Mouse (Mus musculus) erythroblast, adult 5-6 weeks (primary cell): ENCODE results near the gene Map4k1. TPM values are rescaled to one million over a fixed set of nuclear protein-coding genes. Genes with fewer than 3 reads are reported as not detected.

Experiments
- ATAC-seq: replicated peaks from 2 replicates; pipeline ENCODE4 v1.8.0; 2016; ENCODE audit warnings: moderate number of reproducible peaks, mild to moderate bottlenecking, moderate TSS enrichment, inconsistent platforms; ENCODE audit not compliant: poor library complexity, low FRiP score, severe bottlenecking
- total RNA-seq, 2 experiments: library from RNA; stranded (forward) in 1 of 2; stranded (reverse) in 1 of 2; fragments of 150-400 nt in 1 of 2; fragments of 200-764, 138-1000 nt in 1 of 2; gene quantifications; 2 replicates each; pipeline versions ENCODE4 v1.2.3 to v1.2.4; 2015 to 2017; ENCODE audit warnings: low replicate concordance in 2 of 2

Map4k1 gene
- 5.6 and 6.7 TPM in 2 replicates for total RNA-seq (2015; ENCODE audit: low replicate concordance)
- total RNA-seq (2017; ENCODE audit: low replicate concordance): 11.3 and 11.8 TPM in 2 replicates

DNA sequence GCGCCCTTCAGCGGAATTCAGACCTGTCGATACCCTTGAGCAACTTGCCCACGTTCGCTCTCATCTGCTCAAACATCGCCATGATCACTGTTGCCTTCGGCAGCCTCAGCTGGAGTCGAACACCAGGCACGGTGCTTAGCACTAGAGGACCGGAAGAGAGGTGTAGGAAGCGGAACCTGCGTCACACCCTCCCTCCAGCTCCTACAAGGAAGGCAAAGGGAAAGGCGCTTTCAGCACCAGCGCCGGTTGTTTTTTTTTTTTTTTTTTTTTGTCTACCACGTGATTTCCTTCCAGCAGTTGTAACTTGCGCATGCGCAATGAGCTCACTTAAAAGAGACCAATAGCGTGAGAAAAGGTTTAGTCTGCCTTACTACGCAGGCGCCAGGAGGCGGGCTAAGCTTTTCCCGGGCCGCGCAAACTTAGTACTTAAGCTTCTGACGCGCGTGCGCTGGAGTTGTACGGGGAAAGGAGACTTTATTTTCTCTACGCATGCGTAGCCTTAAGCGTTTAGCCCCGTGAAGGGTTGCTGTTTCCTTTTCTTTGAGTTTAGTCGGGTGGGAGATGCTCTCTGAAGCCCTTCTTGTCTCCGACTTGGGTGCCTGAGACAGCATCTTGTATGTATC lies at the start of gene Map4k1, which contains the start of gene Eif3k:
Gene Map4k1 (plus strand): TSS at position 400 of the 623 bp plus-strand sequence.
Gene Eif3k (minus strand): TSS at position 214 of the 623 bp plus-strand sequence.
- ATAC-seq: peak; percentile 89

DNA sequence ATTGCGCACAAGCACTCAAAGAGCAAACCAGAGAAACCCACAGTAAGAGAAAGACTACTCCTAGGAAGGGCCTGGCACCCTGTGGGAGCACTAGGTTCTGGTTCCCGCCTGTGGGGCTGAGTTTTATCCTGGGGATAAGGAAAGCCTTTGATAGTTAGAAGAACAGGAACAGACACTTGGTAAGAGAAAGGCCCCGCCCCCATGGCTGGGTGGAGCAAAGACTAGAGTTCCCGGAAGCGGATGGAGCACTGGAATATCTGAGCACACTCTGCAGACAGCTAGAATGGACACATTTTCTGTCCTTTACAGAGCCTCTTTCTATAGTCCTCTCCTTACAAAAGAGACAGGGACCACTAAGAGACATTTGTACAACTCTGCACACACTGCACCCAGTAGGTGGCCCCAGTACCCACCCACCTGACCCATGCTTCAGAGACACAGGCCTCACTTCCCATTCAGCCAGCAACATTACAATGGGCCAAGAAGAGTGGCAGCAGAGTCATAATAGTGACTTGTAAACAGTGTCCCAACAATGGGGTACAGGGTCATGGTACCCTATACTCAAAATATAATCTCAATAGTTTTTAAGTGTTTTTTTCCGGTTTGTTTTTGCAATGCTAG lies 49.3 kb upstream of the Map4k1 start:
- ATAC-seq: no peak

DNA sequence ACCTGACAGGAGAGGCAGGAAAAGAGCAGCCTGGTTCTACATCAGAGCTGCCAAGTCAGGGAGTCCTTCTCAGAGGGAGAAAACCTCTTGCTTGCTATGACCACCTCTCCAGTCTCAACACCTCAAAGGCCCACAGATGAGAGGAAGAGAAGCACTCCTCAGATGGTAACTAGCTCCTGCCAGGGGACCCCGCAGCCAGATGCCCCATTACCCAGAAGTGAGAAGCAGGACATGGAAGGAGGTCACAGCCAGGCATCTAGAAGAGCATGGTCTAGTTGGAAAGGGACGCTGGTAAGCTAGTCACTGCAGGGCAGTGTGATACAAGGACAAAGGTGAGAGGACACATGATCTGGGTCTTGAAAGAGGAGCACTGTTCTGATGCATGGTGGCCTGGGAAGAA lies 48.0 kb upstream of the Map4k1 start:
- no peak for ATAC-seq

DNA sequence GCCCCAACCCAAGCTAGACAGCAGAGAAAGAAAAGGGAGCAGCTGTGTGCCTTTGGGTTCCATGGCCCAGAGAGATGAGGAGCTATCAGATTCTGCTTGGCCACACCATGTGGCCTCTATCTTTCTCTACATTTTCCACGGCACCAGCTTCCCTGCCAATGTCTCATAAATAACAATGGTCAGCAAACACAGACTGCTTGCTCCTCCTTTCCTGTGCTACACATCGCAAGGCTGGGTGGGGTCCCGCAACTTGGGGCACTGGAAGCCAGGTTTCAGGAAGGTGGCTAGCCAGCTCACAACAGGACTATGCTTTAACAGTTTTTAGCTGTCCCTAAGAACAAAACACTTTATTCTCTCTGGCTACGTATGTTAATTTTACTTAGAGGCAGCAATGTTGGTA lies 45.1 kb upstream of the Map4k1 start:
- ATAC-seq: no peak

DNA sequence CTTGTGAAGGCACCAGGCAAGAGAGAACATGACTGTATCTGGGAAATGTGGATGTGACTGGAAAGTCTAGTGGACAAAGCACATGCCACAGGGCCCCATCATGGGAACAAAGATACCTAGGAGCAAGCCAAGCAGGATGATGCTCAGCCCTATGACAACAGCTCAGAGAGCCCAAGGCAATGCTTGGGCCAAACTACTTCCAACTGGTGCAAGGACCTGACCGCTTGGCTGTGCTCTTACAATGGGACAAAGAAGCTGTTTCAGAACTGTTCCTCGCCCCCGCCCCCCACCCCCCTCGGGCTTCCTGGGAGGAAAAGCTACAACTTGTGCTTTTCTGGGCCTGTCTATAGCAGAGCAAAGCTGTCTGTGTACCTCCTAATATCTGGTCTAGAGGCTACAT lies 43.2 kb upstream of the Map4k1 start:
- ATAC-seq: no peak

DNA sequence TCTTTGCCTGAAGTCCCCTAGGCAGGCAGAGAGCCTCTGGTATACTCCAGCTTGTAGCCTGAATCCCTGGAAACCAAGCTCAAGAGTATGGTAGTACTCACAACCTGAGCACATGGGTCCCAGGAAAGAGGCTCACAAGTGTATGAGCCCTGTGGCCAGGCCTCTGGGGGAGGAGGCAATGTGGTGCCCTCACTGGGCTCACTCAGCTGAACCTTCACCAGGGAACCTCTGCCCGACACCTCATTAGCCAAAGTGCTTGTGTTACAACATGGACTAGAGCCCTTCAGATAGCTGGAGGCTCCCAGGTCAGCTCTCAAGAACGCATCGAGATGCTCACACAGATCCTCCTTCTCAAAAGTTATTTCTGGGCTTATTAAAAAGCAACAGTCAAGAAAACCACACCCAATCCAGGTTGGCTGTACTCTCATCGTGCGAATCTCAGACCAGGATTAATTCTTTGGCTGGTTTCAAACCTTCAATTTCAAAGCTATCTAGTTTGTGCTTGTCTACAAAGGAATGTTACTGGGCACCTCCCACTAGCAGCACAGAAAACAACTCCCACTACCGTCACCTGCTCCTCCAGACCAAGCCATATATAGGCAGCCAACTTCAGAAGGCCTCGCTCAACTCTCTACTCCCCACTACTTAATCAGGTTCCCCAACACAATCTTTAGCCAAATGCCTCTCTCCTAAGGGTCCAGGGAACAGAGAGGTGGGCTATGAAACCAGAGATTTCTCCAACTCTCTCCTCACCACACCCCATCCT lies 42.2 kb upstream of the Map4k1 start:
- no peak for ATAC-seq

DNA sequence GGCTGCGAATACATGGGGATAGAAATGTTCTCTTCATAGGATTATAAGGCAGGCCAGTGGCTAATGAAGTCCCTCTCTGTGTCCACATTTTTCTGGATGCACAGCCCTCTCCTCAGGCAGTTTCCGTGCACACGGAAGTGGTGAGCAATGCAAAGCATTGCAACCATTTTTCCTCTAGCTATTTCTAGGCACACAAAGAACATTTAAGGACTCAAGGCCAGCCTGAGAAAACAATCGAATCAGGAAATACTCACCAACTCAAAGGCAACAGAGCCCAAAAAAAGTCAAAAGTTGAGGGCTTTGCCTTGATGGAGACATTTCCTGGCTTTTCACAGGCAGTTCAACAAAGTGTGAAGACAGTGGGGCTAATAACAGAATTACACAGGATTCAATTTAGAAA lies 40.7 kb upstream of the Map4k1 start:
- ATAC-seq: no peak

DNA sequence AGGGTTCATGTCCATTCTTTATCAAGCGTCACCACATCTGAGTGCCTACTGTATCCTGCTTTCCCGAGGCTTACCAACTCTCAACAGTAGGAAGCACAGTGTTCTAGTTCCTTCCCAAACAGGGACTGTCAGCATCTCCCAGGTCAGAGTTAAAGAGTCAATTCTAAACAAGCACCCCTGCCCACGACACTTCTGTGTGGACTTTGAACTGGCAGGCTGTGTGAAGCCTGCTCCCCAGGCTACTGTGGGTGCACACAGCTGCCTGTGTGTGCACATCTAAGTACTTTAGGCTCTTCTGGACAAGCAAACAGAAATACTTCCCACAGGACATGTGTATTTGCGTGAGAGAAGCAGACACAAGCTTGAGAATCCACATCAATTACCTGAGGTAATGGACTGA lies 40.3 kb upstream of the Map4k1 start:
- ATAC-seq: no peak

DNA sequence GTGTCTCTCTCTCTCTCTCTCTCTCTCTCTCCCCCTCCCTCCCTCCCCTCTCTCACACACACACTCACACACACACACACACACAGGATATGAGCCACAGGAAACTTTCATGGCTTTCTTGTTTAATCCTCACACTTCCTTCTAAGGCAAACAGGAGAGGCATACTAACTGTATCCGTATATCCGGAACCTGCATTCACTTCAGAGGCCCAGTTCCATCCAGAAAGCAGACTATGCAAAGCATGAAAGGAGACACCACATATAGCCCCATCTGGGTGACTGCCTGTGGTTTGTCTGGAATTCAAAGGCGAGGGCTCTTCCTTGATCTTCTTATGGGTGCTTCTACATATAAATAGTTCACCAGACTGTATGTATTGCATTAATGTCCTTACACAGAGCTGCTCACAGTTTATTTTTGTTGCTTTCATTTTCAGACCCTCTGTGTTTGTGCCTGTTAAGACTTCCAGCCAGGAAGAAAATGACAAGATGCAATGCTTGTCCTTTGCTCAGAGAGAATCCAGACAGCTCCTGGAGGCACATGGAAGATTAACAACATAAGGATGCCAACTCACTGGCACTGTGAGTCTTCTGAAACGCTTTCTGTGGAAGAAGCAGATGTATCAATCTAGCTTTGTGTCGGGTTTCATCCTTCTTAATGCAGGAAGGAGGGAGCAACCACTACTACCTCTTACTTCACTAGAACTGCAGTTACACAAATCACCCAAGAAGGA lies 38.2 kb upstream of the Map4k1 start:
- ATAC-seq: no peak

DNA sequence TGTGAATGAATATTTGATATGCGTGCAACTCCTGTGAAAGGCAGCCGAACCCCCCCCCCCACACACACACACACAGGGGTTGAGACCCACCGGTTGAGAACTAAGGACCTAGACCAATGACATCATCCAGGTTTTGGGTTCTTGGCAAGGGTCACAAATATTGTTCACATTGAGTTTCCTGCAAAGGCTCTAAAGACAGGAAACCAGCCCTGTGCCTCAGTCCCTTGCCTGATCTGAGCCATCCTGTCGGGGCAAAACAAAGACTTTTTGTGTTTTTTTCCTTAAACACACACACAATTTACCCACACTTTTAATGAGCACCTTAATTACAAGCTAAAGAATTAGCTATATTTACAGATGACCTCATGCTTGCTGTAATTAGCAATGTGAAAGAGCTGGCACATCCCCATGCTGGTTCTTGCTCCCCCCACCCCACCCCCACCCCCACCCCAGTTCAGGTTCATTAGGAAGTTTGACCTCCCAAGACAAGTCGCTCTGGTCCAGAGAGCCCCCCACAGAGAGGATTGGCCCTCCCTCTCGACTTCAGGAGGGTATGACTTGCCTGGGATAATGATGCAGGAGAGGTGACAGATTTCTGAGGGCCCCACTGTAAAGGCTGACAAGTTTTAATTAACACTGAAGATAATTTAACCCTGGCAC lies 37.0 kb upstream of the Map4k1 start:
- no peak for ATAC-seq

DNA sequence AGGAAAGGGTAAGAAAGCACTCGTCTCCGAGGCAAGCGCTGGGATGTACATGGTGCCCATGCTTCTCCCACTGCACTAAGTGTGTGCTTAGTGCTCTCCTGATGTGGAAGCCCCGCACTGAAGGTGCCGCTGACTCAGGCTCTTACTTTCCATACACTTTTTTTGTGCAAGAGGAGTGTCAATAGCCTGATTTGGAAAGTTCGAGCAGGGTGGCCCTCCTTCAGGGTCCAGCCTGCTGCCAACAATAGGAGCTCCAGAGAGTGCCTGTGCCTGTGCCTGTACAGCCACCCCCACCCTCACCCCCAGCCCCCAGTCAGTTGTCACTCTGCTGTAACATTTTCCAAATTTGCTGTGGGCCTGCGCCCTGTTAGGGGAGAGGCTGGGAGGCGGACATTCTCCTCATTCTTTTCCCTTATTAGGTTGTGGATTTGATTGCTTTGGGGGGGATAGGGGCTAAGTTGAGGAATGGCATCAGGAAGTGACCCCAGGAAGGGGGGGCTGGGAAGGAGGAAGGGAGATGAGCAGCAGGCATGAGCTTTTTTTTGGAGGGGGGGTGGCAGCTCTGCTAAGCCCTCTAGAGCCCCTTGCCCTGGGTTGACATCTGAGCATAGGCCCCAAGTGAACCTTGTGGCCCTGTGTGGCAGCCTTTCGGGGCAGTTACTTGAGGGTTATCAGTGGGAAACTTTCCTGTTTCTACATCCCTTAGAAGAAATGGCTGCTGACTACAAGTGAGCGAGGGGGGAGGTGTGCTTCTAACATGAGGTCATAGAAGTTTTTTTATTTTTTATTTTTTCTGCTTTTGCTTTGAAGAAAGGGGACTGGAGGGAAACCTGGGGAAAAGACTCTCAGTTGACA lies 36.2 kb upstream of the Map4k1 start:
- no peak for ATAC-seq

DNA sequence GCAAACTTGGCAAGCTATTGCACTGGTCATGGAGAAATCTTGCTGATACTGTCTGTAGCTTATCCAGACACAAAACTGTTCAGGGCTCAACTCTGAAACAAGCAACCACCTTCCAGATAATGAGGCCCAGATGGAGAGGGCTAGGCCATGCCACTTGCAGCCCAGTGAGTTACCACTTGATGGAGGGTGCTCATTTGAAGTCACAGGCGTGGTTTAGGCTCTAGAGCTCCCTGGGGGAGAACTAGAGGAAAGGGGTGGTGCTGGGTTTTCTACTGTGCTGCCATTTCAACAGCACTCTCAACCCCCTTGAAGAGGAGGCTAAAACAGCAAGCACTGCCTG lies 35.6 kb upstream of the Map4k1 start:
- ATAC-seq: no peak

DNA sequence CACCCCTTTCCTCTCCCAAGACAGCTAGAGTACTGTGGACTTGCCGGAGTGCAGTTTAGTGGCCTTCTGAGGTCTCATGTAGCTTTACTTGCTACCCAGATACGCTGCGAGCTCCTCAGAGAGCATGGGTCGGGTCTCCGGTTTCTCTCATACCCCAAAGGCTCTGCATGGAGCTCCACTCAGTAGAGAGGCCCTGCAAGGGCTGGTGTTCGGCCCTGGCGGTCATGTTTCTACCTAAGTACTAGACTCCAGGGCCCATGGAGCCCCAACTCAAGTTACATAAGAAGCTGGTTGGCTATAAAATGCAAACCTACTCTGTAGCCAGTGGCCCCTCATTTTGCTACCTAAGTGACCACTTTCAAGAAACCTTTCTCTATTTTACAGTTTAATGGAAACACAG lies 33.1 kb upstream of the Map4k1 start:
- no peak for ATAC-seq

DNA sequence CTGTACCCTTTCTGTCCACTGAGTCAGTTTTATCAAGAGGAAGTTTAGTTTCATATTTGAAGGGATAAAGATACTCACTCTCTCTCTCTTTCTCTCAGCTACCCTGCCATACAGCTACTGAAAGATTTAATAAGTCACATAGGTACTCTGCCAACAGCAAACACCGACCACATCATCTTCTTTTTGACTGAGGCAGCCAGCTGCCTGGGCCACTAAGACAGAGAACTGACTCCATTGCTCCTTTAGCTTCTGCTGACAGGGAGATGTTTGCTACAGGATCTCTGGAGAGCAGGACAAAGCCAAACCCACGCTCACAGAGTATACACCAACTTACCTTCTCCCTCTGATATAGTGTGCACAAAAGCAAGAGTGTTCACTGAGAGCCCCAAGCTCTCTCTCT lies 32.6 kb upstream of the Map4k1 start:
- no peak for ATAC-seq

DNA sequence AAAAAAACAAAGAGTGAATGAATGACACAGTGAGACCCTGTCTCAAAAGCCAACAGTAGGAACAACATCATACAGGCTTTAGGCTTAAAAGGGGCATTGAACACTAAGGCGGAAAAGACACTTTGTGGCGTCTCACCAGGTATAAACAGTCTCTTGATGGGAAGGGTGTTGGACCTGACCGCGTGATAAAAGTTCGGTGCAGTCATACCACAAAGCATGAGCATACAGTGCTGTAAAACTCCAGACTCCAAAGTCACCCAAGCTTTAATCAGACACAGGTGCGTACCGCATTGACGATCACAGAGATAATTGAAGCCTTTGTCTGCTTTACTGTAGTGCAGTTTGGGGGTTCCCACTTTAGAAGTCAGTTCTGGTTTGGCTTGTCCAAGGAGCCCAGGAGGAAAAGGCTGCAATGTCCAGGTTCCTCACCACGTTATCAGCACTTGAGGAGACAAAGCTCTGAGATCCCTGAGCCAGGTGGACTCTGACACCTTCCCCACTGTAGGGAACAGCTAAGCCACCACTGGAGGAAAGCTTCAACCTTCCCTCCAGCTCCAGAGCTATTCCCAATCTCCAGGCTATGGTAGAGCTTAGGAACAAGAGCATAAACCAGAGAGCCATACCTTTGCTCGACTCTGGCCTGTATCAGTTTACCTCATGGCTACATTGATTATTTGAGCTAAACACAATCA lies 31.4 kb upstream of the Map4k1 start:
- no peak for ATAC-seq

DNA sequence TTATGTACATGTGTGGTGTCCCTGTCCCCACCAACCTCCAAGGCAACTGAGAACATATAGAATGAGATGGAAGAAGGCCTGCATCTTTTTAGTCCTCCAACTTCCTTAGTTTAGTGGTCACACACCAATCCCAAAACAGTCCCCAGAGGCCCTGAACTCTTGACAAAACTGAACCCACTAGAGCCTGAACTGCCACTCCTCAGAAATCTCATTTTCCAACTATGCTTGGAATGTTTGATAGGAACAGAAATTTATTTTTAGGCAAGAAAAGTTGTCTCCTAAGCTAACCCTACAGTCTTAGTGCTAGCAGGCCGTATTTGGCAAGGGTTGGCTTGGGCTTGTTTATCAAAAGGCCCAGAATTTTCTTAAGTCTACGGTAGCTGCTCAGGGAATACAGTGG lies 30.1 kb upstream of the Map4k1 start:
- ATAC-seq: no peak

DNA sequence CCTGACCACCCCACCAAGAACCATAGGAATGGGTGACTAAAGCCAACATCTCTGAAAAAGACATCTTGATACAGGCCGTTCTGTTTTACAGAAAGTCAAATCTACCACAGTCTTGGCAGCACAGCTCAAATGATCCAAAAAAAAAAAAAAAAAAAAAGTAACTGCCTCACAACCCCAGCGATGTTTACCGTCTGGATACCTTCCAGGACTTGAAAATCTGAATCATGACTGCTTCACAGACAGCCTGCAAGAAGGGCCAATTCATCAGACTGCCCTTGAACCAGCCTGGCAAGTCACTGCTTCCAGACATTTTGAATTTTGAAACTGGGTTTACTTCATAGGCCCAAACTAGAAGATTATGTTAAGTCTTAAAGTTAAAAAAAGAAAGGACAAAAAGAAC lies 29.1 kb upstream of the Map4k1 start:
- 0 out of 2 replicates have a peak, but pooled peaks have one; percentile 37 for ATAC-seq
